Mouse (Mus musculus): ENCODE data around the gene Erich2.

DNA sequence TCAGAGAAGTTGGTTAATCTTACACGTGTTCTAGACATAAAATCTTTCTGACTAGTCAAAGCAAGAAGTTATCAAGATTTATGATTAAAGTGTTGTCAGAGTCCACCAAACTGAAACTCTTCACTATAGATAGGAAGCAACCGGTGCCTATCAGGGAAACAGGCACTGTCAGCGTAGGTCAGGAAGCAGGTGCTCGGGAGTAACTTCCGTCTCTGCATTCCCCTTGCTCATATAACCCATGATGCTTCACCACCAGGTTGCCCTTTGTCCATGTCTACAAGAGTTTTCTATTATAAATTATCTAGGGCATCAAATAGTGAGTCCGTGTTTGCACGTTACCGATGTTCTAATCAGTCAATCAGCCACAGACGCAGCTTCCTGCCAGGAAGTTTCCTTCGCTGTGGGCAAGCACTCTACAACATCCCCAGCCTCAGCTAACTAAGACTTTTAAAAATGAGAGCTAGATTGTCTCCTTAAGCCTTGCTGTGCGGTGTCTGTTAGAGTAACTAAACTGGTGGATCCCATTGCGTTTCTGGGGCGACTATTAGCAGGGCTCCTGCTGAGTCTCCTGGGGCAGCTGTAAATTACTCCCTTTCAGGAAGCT is 10.8 kb upstream of the Erich2 start:
- TF ChIP-seq POLR2A (IDR thresholded peaks at IDR 0.05; ENCODE audit: borderline replicate concordance, insufficient read depth, low read length) (no peak), CTCF (IDR thresholded peaks at IDR 0.05; ENCODE audit: borderline replicate concordance, insufficient read depth, low read depth, low read length) (no peak)
